Mouse (Mus musculus): ENCODE data around the gene Naa38. TPM values are rescaled to one million over a fixed set of nuclear protein-coding genes. Genes with fewer than 3 reads are reported as not detected.

The Naa38 gene
- total RNA-seq, 2 experiments from 2014 or later: 94.0 to 113 TPM

- DNase-seq (ENCODE audit: extremely low spot score in 1 of 2, low spot score in 2 of 2): peak; percentile 54 to 71
- peak overlapping the region; percentile 88 for H3K4me3 ChIP-seq
- TF ChIP-seq CTCF (IDR thresholded peaks at IDR 0.05): no peak
- peak overlapping the region; percentile 95 for H3K27ac ChIP-seq
- intact Hi-C loops (cut with DNase I): loop anchor here (5.0 to 10.0 kb wide), 2 partner anchors 253 to 314 kb away; partner anchors contain the start of genes Cd68, Mpdu1 and Per1
These were observed 16.4 kb downstream of the Naa38 start for GRCm38 (mm10) chr11:69411538-69412203.

DNA sequence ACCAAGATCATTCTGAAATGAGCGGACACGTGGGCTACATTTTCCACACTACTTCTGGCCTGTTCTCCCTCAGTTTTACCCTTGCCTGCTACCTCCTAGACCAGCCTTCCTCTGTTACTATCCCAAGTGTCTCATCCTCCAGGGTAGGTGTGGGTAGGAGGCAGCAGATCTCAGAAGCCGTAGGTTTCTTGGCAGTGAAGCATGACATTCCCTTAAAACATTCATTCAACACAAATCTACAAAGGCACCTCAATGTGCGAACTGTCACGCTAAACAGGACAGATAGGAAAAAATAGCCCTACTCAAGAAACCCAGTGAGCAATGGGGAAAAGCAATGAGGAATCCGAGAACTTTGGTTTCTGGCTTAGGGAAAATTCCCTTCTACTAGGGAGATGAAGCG, 17.3 kb downstream of the Naa38 start:
- intact Hi-C loops (cut with DNase I): loop anchor here (5.0 to 10.0 kb wide), 2 partner anchors 252 to 315 kb away; partner anchors contain the start of genes Cd68, Mpdu1 and Per1
- peak overlapping the region; percentile 88 for H3K4me3 ChIP-seq
- H3K27ac ChIP-seq: peak overlapping the region; percentile 50; the same call in 1 of the 2 replicates
- no peak for DNase-seq (ENCODE audit: extremely low spot score in 1 of 2, low spot score in 2 of 2)
- TF ChIP-seq CTCF (IDR thresholded peaks at IDR 0.05): no peak

GRCm38 (mm10) chr11:69413221-69414181, 18.2 kb downstream of the Naa38 start, which contains the start of gene Kdm6b:
Gene Kdm6b (minus strand): TSS chr11:69413675.
- no peak for TF ChIP-seq CTCF (IDR thresholded peaks at IDR 0.05)
- H3K27ac ChIP-seq: peak within 1 kb of the TSS; percentile 50; the same call in 1 of the 2 replicates
- peak in 1 of 2 experiments; percentile 50 for DNase-seq (ENCODE audit: extremely low spot score in 1 of 2, low spot score in 2 of 2)
- intact Hi-C loops (cut with DNase I): loop anchor here (5.0 to 10.0 kb wide), 2 partner anchors 251 to 316 kb away; partner anchors contain the start of genes Cd68, Mpdu1 and Per1
- H3K4me3 ChIP-seq: no peak within 1 kb of the TSS; the same call in none of the 2 replicates

DNA sequence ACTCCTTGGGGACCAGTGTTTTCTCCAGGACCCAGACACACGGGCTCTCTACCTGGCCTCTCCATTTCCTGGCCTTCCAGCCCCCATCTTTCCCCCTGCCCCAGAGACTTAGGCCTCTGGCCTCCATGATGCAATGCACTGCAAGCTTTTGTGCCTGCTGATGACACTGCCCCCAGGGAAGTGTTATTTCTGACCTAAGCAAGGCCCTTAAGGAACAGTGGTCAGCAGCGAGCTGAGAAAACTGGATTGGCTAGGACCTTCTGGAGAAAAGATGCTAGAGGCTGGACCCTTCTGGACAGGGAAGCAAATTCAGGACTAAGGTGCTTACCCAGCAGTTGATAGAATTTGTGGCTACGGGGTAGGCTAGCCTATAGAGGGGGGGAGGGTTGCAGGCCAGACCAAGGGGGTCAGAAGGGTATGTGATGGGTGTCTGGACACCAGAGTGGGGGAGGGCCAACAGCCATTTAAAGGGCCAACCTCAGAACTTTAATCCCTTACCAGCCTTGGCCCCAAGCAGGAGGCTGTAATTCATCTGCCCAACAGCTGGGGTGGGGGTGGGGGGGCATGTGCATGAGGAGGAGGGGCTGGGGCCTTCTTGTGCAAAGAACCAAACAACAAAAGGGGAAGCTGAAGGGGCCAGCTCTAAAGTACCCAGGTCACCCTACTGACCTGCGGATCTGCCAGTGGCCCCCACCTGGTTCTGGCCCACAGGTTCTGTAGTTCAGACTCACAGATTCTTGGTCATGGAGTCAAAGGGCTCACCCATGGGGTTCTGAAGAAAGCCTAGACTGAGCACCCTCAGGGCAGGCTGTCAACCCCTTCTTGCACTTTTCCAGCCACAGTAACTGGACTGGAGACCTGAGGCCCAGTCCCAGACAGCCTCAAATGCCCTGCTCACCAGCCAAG, 19.4 kb downstream of the Naa38 start:
- no peak for TF ChIP-seq CTCF (IDR thresholded peaks at IDR 0.05)
- DNase-seq (ENCODE audit: extremely low spot score in 1 of 2, low spot score in 2 of 2): no peak
- H3K27ac ChIP-seq: peak overlapping the region; percentile 87
- intact Hi-C loops (cut with DNase I): loop anchor here (5.0 to 10.0 kb wide), 3 partner anchors 168 to 317 kb away; partner anchors contain the start of genes Cd68, Mpdu1, Per1 and Trp53
- H3K4me3 ChIP-seq: peak overlapping the region; percentile 51

DNA sequence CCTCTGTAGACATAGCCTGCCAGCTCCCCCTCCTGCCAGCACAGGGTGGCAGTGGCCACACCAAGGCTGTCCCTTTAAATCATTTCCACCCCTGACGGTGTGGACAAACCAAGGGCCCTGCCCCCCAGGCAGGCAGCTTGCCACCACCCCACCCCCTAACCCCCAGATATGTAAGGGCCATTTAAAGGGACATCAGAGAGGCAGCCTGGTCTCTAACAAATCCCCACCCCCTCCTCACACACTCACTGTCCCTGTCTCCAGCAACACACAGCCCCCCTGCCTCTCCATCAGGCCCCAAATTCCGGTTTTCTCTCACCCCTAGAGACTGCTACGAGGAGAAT, 20.0 kb downstream of the Naa38 start:
- intact Hi-C loops (cut with DNase I): loop anchor here (5.0 to 10.0 kb wide), 2 partner anchors 167 to 250 kb away; partner anchors contain the start of genes Cd68, Mpdu1, Trp53 and Wrap53
- no peak; the same call in 1 of the 2 replicates for TF ChIP-seq CTCF (IDR thresholded peaks at IDR 0.05)
- peak in 1 of 2 experiments; percentile 47 for DNase-seq (ENCODE audit: extremely low spot score in 1 of 2, low spot score in 2 of 2)
- peak overlapping the region; percentile 87 for H3K27ac ChIP-seq
- H3K4me3 ChIP-seq: peak overlapping the region; percentile 51

- peak overlapping the region; percentile 51 for H3K4me3 ChIP-seq
- peak overlapping the region; percentile 87 for H3K27ac ChIP-seq
- DNase-seq (ENCODE audit: extremely low spot score in 1 of 2, low spot score in 2 of 2): no peak
- no peak for TF ChIP-seq CTCF (IDR thresholded peaks at IDR 0.05)
- intact Hi-C loops (cut with DNase I): loop anchor here (2.0 to 10.0 kb wide), 3 partner anchors 51 to 249 kb away; partner anchors contain the start of genes Cd68, Mpdu1, Trp53 and Wrap53
These were observed 20.6 kb downstream of the Naa38 start for GRCm38 (mm10) chr11:69415668-69416451.

GRCm38 (mm10) chr11:69416509-69416908, 21.2 kb downstream of the Naa38 start:
- no peak for TF ChIP-seq CTCF (IDR thresholded peaks at IDR 0.05)
- intact Hi-C loops (cut with DNase I): loop anchor here (2.0 to 10.0 kb wide), 3 partner anchors 52 to 248 kb away; partner anchors contain the start of genes Cd68, Mpdu1, Trp53 and Wrap53
- peak overlapping the region; percentile 57 for H3K4me3 ChIP-seq
- DNase-seq (ENCODE audit: extremely low spot score in 1 of 2, low spot score in 2 of 2): no peak
- H3K27ac ChIP-seq: peak overlapping the region; percentile 36

DNA sequence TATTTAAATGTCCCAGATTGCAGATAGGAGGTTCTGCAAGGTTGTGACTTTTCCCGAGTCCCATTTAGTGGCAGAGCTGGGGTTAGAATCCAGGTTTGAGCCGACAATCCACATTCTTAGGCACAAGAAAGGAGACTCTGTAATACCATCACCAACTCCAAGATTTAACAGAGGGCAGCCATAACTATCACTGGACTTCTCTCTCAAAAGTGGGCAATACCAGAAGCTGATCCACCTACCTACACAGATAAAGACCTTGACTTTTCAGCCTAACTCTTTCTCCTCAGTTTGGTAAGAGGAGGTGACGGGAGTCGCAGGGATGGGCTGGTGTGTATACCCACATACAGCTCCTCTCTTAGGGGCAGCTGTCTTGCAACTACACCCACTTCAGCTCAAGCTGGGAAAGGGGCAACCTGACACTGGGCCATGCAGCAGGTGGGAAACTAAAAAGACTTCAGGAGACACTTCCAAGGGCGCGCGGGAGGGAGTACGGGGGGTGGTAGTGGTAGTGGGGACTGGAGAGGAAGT, 21.7 kb downstream of the Naa38 start:
- TF ChIP-seq CTCF (IDR thresholded peaks at IDR 0.05): no peak
- intact Hi-C loops (cut with DNase I): loop anchor here (2.0 to 10.0 kb wide), 3 partner anchors 52 to 248 kb away; partner anchors contain the start of genes Cd68, Mpdu1, Trp53 and Wrap53
- Histone ChIP-seq H3K4me3 (peak overlapping the region; percentile 57), H3K27ac (peak overlapping the region; percentile 99)
- DNase-seq (ENCODE audit: extremely low spot score in 1 of 2, low spot score in 2 of 2): no peak

All from left cerebral cortex, adult 2 months (tissue).